Mouse (Mus musculus) liver, embryonic 14.5 days (tissue): ENCODE measurements at regions not wholly inside any gene's neighbourhood (a gene's known extent, or its start where the extent isn't known, plus 50 kb on each side); places are given as distances from the start of the nearest gene placed in this dataset.

Experiments used
- ATAC-seq: fragments of 200-750 bp; cut with Nextera tagmentation; 2 replicates; pipeline ENCODE4 v1.8.0; 2017; ENCODE audit warnings: moderate number of reproducible peaks, mild to moderate bottlenecking, moderate library complexity; ENCODE audit not compliant: insufficient read depth
- DNase-seq, 3 experiments: peaks; one replicate each; pipeline ENCODE4 v3.0.0-alpha.2; 2012 to 2013; ENCODE audit warnings: low read depth in 3 of 3, low spot score in 3 of 3
- H3K27ac ChIP-seq: fragments of 300-500 bp; sonication (generic); 2 replicates; pipeline ENCODE4 v1.5.1; 2014; ENCODE audit warnings: moderate library complexity, mild to moderate bottlenecking, control low read depth, inconsistent platforms
- H3K27me3 ChIP-seq: fragments of 300-500 bp; sonication (generic); 2 replicates; pipeline ENCODE4 v1.6.1; 2014; ENCODE audit warnings: mild to moderate bottlenecking, low read length, moderate library complexity; ENCODE audit not compliant: control insufficient read depth, insufficient read depth
- H3K36me3 ChIP-seq: fragments of 300-500 bp; sonication (generic); replicated peaks from 2 replicates; pipeline ENCODE4 v1.6.1; 2014; ENCODE audit warnings: low read depth; ENCODE audit not compliant: control insufficient read depth, insufficient read depth
- H3K4me1 ChIP-seq, 2 experiments: fragments of 200-500 bp in 1 of 2; fragments of 300-500 bp in 1 of 2; sonication (generic) in 1 of 2; replicated peaks; 2 replicates each; pipeline ENCODE4 v1.6.1; 2012 to 2014; ENCODE audit warnings: antibody characterized with exemption in 1 of 2, inconsistent platforms in 1 of 2, low read length in 1 of 2; ENCODE audit not compliant: control insufficient read depth in 2 of 2, insufficient read depth in 2 of 2
- H3K4me2 ChIP-seq: fragments of 300-500 bp; sonication (generic); 2 replicates; pipeline ENCODE4 v1.6.1; 2014; ENCODE audit warnings: low read depth, mild to moderate bottlenecking, control low read depth, moderate library complexity
- H3K4me3 ChIP-seq, 2 experiments: fragments of 200-500 bp in 1 of 2; fragments of 300-500 bp in 1 of 2; sonication (generic) in 1 of 2; 2 replicates each; pipeline ENCODE4 v1.5.1; 2012 to 2014; ENCODE audit warnings: low read depth in 2 of 2, low read length in 2 of 2, mild to moderate bottlenecking in 2 of 2, control low read depth in 1 of 2, inconsistent platforms in 1 of 2, moderate library complexity in 1 of 2; ENCODE audit not compliant: insufficient read depth in 1 of 2
- H3K9ac ChIP-seq: fragments of 300-500 bp; sonication (generic); replicated peaks from 2 replicates; pipeline ENCODE4 v1.6.1; 2014; ENCODE audit warnings: mild to moderate bottlenecking, control low read depth, moderate library complexity
- H3K9me3 ChIP-seq: fragments of 300-500 bp; sonication (generic); 2 replicates; pipeline ENCODE4 v1.6.1; 2016; ENCODE audit warnings: low read length, mixed read lengths; ENCODE audit not compliant: control insufficient read depth
- CTCF ChIP-seq: IDR thresholded peaks from 2 replicates; pipeline ENCODE4 v1.5.1; 2016; ENCODE audit warnings: antibody characterized with exemption, low read depth, control low read depth
- EP300 ChIP-seq: IDR thresholded peaks from 2 replicates; pipeline ENCODE4 v1.6.1; 2016; ENCODE audit warnings: antibody characterized with exemption, low read depth
- WGBS: fragments of 180-500 bp; shearing (Covaris S2); extraction: QIAGEN DNeasy Blood & Tissue Kit; methylation state at CpG from one replicate; pipeline ENCODE4 v1.1.7; 2014; ENCODE audit not compliant: insufficient replicate concordance; 5-methylcytosine and 5-hydroxymethylcytosine counted together

- ATAC-seq, result no peak
- H3K4me3 ChIP-seq, result no peak overlapping the region
- no peak for DNase-seq
These were observed 64.8 kb upstream of the Zfp706 start for GRCm38 (mm10) chr15:37072202-37072862.

GRCm38 (mm10) chr15:37070188-37070587, 62.6 kb upstream of the Zfp706 start:
- 50% methylated on average over 3 of the region's 3 CpGs for WGBS

More at GRCm38 (mm10) chr15:37072202-37072862, 64.8 kb upstream of the Zfp706 start:
- no peak overlapping the region for H3K27ac ChIP-seq
- 61% methylated on average over 5 of the region's 5 CpGs for WGBS
- no peaks in the 10 kb centered on the region for H3K27me3 ChIP-seq
- H3K4me1 ChIP-seq, result no peaks in the 10 kb centered on the region
- no peaks in the 10 kb centered on the region for H3K36me3 ChIP-seq
- no peaks in the 10 kb centered on the region for H3K9me3 ChIP-seq
- TF ChIP-seq CTCF (no peak), EP300 (no peak)
- no peak overlapping the region for H3K4me2 ChIP-seq
- H3K9ac ChIP-seq, result no peak overlapping the region

GRCm38 (mm10) chr15:37067326-37067725, 59.8 kb upstream of the Zfp706 start:
- TF ChIP-seq EP300 (no peak), CTCF (no peak)
- H3K4me3 ChIP-seq, result no peak overlapping the region
- H3K9ac ChIP-seq, result no peak overlapping the region
- H3K27ac ChIP-seq, result no peak overlapping the region
- no peaks in the 10 kb centered on the region for H3K9me3 ChIP-seq
- H3K36me3 ChIP-seq, result no peaks in the 10 kb centered on the region
- DNase-seq (no peak), ATAC-seq (no peak)
- no peak overlapping the region for H3K4me2 ChIP-seq
- WGBS, result 65% methylated on average over 4 of the region's 4 CpGs
- H3K4me1 ChIP-seq, result no peaks in the 10 kb centered on the region
- no peaks in the 10 kb centered on the region for H3K27me3 ChIP-seq

More at GRCm38 (mm10) chr15:37070188-37070587, 62.6 kb upstream of the Zfp706 start:
- Histone ChIP-seq H3K27ac (no peak overlapping the region), H3K4me2 (no peak overlapping the region), H3K4me1 (no peaks in the 10 kb centered on the region), H3K4me3 (no peak overlapping the region), H3K9me3 (no peaks in the 10 kb centered on the region), H3K9ac (no peak overlapping the region), H3K27me3 (no peaks in the 10 kb centered on the region), H3K36me3 (no peaks in the 10 kb centered on the region)
- DNase-seq, result no peak
- TF ChIP-seq CTCF (no peak), EP300 (no peak)
- ATAC-seq, result no peak

GRCm38 (mm10) chr15:37065926-37066550, 58.5 kb upstream of the Zfp706 start:
- Histone ChIP-seq H3K9ac (no peak overlapping the region), H3K9me3 (no peaks in the 10 kb centered on the region), H3K36me3 (no peaks in the 10 kb centered on the region), H3K4me1 (no peaks in the 10 kb centered on the region), H3K4me2 (no peak overlapping the region), H3K4me3 (no peak overlapping the region), H3K27me3 (no peaks in the 10 kb centered on the region), H3K27ac (no peak overlapping the region)
- ATAC-seq (no peak), DNase-seq (no peak)
- TF ChIP-seq CTCF (no peak), EP300 (no peak)
- WGBS, result 72% methylated on average over 9 of the region's 9 CpGs

- Histone ChIP-seq H3K4me1 (no peaks in the 10 kb centered on the region), H3K9me3 (no peaks in the 10 kb centered on the region), H3K36me3 (no peaks in the 10 kb centered on the region), H3K4me3 (no peak overlapping the region), H3K27me3 (no peaks in the 10 kb centered on the region), H3K4me2 (no peak overlapping the region), H3K27ac (no peak overlapping the region), H3K9ac (no peak overlapping the region)
- TF ChIP-seq CTCF (no peak), EP300 (no peak)
- WGBS, result 74% methylated on average over 6 of the region's 6 CpGs
- ATAC-seq (no peak), DNase-seq (no peak)
These were observed 57.8 kb upstream of the Zfp706 start for GRCm38 (mm10) chr15:37065408-37065807.
